Mouse (Mus musculus): ENCODE results near the gene Btbd8. TPM values are rescaled to one million over a fixed set of nuclear protein-coding genes. Genes with fewer than 3 reads are reported as not detected.

Btbd8 gene
- polyA plus RNA-seq, 1 experiment from 2014 or later: 4.9 TPM

GRCm38 (mm10) chr5:107431249-107431648 lies 6.5 kb upstream of the Btbd8 start, which contains the start of gene Lpcat2b:
Gene Lpcat2b (plus strand): TSS chr5:107431549.
- DNase-seq (ENCODE audit: low spot score): no peak
- Histone ChIP-seq H3K9me3 (no peaks in the 10 kb centered on the region), H3K36me3 (replicated peaks) (no peaks in the 10 kb centered on the region), H3K27ac (replicated peaks) (no peak within 1 kb of the TSS), H3K4me3 (no peak within 1 kb of the TSS), H3K27me3 (replicated peaks; ENCODE audit: low read depth, poor library complexity, severe bottlenecking) (no peaks in the 10 kb centered on the region), H3K4me1 (no peaks in the 10 kb centered on the region)
- WGBS: 80% methylated on average over 3 of the region's 3 CpGs

DNA sequence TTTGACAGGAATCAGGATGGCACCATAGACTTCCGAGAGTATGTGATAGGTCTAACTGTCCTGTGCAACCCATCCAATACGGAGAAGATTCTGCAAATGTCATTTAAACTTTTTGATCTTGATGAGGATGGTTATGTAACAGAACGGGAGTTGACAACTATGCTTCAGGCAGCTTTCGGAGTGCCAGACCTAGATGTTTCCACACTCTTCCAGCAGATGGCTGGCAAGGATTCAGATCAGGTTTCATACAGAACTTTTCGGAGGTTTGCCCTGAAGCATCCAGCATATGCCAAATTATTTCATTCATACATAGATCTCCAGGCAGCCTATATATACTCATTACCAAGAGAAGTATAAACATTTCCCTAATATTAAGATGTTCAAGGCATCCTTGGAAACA lies 3.8 kb upstream of the Btbd8 start:
- Histone ChIP-seq H3K9me3 (no peaks in the 10 kb centered on the region), H3K27ac (replicated peaks) (no peak overlapping the region), H3K4me3 (no peak overlapping the region), H3K4me1 (peaks cover 12% of the 10 kb centered on the region), H3K27me3 (replicated peaks; ENCODE audit: low read depth, poor library complexity, severe bottlenecking) (no peaks in the 10 kb centered on the region), H3K36me3 (replicated peaks) (no peaks in the 10 kb centered on the region)
- DNase-seq (ENCODE audit: low spot score): no peak
- whole genome bisulfite sequencing: 82% methylated on average over 5 of the region's 5 CpGs

GRCm38 (mm10) chr5:107436185-107436584 lies 1.6 kb upstream of the Btbd8 start:
- Histone ChIP-seq H3K36me3 (replicated peaks) (no peaks in the 10 kb centered on the region), H3K4me3 (no peak overlapping the region), H3K9me3 (no peaks in the 10 kb centered on the region), H3K4me1 (peaks cover 12% of the 10 kb centered on the region), H3K27ac (replicated peaks) (no peak overlapping the region), H3K27me3 (replicated peaks; ENCODE audit: low read depth, poor library complexity, severe bottlenecking) (no peaks in the 10 kb centered on the region)
- 85% methylated on average over 6 of the region's 6 CpGs for WGBS
- DNase-seq (ENCODE audit: low spot score): no peak

GRCm38 (mm10) chr5:107436587-107437209 lies 1.1 kb upstream of the Btbd8 start:
- peak overlapping the region; percentile 97 for H3K27ac ChIP-seq (replicated peaks)
- WGBS: 69% methylated on average over 6 of the region's 6 CpGs
- H3K9me3 ChIP-seq: no peaks in the 10 kb centered on the region
- H3K27me3 ChIP-seq (replicated peaks; ENCODE audit: low read depth, poor library complexity, severe bottlenecking): no peaks in the 10 kb centered on the region
- DNase-seq (ENCODE audit: low spot score): no peak
- H3K4me1 ChIP-seq: peaks cover 12% of the 10 kb centered on the region
- no peaks in the 10 kb centered on the region for H3K36me3 ChIP-seq (replicated peaks)
- 0 out of 2 replicates have a peak overlapping the region, but pooled peaks have one; percentile 90 for H3K4me3 ChIP-seq

GRCm38 (mm10) chr5:107438353-107438752 lies 556 bp downstream of the Btbd8 start:
- H3K27ac ChIP-seq (replicated peaks): peak overlapping the region; percentile 97
- H3K36me3 ChIP-seq (replicated peaks): no peaks in the 10 kb centered on the region
- 26% methylated on average over 7 of the region's 7 CpGs for WGBS
- peaks cover 12% of the 10 kb centered on the region for H3K4me1 ChIP-seq
- no peaks in the 10 kb centered on the region for H3K27me3 ChIP-seq (replicated peaks; ENCODE audit: low read depth, poor library complexity, severe bottlenecking)
- DNase-seq (ENCODE audit: low spot score): no peak
- peak overlapping the region; percentile 90 for H3K4me3 ChIP-seq
- H3K9me3 ChIP-seq: no peaks in the 10 kb centered on the region

DNA sequence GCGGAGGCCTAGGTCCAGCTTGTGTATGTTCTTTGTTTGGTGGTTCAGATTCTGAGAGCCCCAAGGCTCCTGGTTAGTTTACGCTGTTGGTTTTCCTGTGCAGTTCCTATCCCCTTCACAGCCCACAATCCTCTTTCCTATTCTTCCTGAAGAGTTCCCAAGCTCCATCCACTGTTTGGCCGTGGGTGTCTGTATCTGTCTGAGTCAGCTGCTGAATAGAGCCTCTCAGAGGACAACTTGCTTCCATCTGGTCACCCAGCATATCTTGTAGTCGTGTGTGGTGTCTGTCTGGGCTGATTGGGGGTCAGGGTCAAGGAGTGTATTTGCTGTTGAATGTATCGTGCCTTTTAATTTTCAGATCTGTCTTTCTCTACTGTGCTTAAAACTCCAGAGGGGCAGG lies 4.1 kb downstream of the Btbd8 start:
- H3K9me3 ChIP-seq: no peaks in the 10 kb centered on the region
- H3K4me1 ChIP-seq: peaks cover 11% of the 10 kb centered on the region
- WGBS: 82% methylated on average over 5 of the region's 5 CpGs
- H3K27ac ChIP-seq (replicated peaks): no peak overlapping the region
- H3K4me3 ChIP-seq: no peak overlapping the region
- H3K27me3 ChIP-seq (replicated peaks; ENCODE audit: low read depth, poor library complexity, severe bottlenecking): no peaks in the 10 kb centered on the region
- H3K36me3 ChIP-seq (replicated peaks): no peaks in the 10 kb centered on the region; the same call in 1 of the 2 replicates
- no peak for DNase-seq (ENCODE audit: low spot score)

- H3K4me3 ChIP-seq: no peak overlapping the region
- no peaks in the 10 kb centered on the region for H3K9me3 ChIP-seq
- DNase-seq (ENCODE audit: low spot score): no peak
- H3K27ac ChIP-seq (replicated peaks): no peak overlapping the region
- H3K4me1 ChIP-seq: no peaks in the 10 kb centered on the region
- 92% methylated on average over 4 of the region's 4 CpGs for WGBS
- no peaks in the 10 kb centered on the region; the same call in 1 of the 2 replicates for H3K36me3 ChIP-seq (replicated peaks)
- no peaks in the 10 kb centered on the region for H3K27me3 ChIP-seq (replicated peaks; ENCODE audit: low read depth, poor library complexity, severe bottlenecking)
Measured at GRCm38 (mm10) chr5:107444251-107444650, 6.5 kb downstream of the Btbd8 start.

DNA sequence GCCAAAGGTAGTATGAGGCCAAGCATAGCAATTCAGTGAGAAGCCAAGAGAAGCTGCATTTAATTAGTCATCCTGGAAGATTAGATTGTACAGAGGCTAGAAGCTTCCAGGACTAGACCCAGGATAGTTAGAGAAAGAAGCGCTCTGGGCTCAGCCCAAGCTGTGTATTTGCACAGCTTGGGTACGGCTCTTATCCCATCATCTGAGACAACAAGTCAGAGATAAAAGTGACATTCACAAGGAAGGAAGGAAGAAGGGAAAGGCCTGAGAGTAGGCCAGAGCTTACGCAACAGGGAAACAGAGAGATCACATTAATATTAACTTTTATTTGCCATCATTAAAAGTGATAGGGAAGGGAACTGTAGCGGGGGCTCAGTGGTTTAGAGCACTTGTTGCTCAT lies 10.2 kb downstream of the Btbd8 start:
- no peaks in the 10 kb centered on the region for H3K4me1 ChIP-seq
- H3K36me3 ChIP-seq (replicated peaks): no peaks in the 10 kb centered on the region; the same call in 1 of the 2 replicates

DNA sequence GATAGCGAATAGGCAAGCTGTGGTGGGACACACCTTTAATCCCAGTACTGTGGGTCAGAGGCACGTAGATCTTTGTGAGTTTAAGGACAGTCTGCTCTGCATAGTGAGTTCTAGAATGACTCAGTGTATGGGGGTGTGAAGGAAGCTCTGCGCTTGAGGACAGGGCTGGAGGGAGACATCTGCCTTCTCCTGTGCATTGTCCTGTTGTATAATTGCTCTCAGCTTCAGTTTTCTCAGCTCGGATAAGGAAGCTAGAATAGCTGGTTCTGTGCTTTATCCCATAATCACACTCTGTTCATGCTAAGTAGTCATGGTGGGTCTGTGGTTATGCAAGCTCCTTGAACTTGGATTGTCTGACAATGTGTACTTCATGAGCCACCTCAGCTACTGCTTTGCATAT lies 11.0 kb downstream of the Btbd8 start:
- no peak overlapping the region for H3K27ac ChIP-seq (replicated peaks)
- no peaks in the 10 kb centered on the region; the same call in none of the 2 replicates for H3K36me3 ChIP-seq (replicated peaks)
- H3K27me3 ChIP-seq (replicated peaks; ENCODE audit: low read depth, poor library complexity, severe bottlenecking): no peaks in the 10 kb centered on the region
- H3K4me3 ChIP-seq: no peak overlapping the region
- no peak for DNase-seq (ENCODE audit: low spot score)
- no peaks in the 10 kb centered on the region for H3K4me1 ChIP-seq
- WGBS: 90% methylated on average over 4 of the region's 4 CpGs
- H3K9me3 ChIP-seq: no peaks in the 10 kb centered on the region

More for the DNA sequence above, 10.2 kb downstream of the Btbd8 start:
- no peaks in the 10 kb centered on the region for H3K27me3 ChIP-seq (replicated peaks; ENCODE audit: low read depth, poor library complexity, severe bottlenecking)
- no peak overlapping the region for H3K4me3 ChIP-seq
- H3K27ac ChIP-seq (replicated peaks): no peak overlapping the region
- no peaks in the 10 kb centered on the region for H3K9me3 ChIP-seq
- DNase-seq (ENCODE audit: low spot score): no peak
- WGBS: 88% methylated on average over 4 of the region's 4 CpGs

DNA sequence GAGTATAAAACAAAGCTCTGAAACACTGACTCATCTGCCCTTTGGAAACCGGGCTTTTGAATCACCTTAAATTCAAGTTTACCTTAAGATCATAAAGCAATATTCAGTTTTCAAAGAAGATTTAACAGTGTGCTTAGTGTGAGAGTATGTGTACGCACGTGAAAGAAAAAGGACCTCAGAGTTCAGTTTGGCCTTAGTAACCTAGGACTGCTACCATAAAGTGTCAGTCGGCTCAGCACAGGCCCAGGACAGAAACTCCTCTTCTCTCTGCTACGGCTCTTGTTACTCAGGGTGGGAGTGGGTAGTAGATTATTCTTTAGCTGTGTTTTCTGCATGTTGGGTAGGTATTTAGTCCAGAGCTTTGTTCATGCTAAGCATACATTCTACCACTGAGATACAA lies 11.8 kb downstream of the Btbd8 start:
- 93% methylated on average over 5 of the region's 5 CpGs for WGBS
- Histone ChIP-seq H3K36me3 (replicated peaks) (no peaks in the 10 kb centered on the region; the same call in none of the 2 replicates), H3K4me3 (no peak overlapping the region), H3K27me3 (replicated peaks; ENCODE audit: low read depth, poor library complexity, severe bottlenecking) (no peaks in the 10 kb centered on the region), H3K9me3 (no peaks in the 10 kb centered on the region), H3K27ac (replicated peaks) (no peak overlapping the region), H3K4me1 (no peaks in the 10 kb centered on the region)
- no peak for DNase-seq (ENCODE audit: low spot score)

DNA sequence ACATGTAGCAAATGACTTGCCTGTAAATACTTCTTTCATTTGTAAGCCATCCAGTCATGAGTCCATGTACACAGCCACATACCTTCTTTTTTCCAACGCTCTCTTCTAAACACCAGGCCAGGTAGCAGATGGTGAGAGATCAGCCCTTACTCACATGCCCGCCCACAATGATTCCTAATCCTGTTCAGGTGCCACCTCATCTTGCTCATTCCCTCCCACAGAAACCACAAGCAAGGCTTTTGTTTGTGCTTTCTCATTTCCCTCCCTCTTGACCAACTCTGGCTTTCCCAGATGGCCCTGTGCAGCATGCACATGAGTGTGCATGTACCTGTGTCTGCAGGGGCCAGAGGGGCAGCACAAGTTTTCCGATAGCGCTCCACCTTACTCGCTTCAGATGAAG lies 12.5 kb downstream of the Btbd8 start:
- no peak overlapping the region for H3K4me3 ChIP-seq
- WGBS: 95% methylated on average over 5 of the region's 5 CpGs
- H3K36me3 ChIP-seq (replicated peaks): no peaks in the 10 kb centered on the region; the same call in none of the 2 replicates
- H3K9me3 ChIP-seq: no peaks in the 10 kb centered on the region
- H3K27me3 ChIP-seq (replicated peaks; ENCODE audit: low read depth, poor library complexity, severe bottlenecking): no peaks in the 10 kb centered on the region
- H3K4me1 ChIP-seq: no peaks in the 10 kb centered on the region
- no peak for DNase-seq (ENCODE audit: low spot score)
- no peak overlapping the region for H3K27ac ChIP-seq (replicated peaks)

- no peaks in the 10 kb centered on the region for H3K27me3 ChIP-seq (replicated peaks; ENCODE audit: low read depth, poor library complexity, severe bottlenecking)
- H3K4me1 ChIP-seq: peaks cover 7% of the 10 kb centered on the region
- 92% methylated on average over 4 of the region's 4 CpGs for WGBS
Measured at GRCm38 (mm10) chr5:107462147-107463076, 24.6 kb downstream of the Btbd8 start.

DNA sequence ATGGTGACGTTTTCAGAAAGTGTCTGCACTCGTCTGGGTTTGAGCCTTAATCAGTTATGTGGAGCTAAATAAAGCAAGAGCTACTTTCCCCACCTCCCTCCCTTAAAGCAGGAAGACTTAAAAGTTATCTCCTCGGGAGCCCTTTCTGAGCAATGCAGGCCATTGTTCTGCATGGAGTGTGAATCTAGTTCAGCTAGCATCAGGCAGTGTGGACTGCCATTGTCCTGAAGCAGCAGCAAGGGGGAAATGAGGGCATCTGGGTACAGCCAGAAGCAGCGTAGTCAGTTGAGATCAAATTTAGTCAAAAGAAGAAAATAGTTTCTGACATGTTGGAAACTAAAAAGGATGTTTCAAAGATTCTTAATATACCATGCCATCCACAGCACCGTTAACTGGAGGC lies 28.7 kb downstream of the Btbd8 start:
- Histone ChIP-seq H3K27ac (replicated peaks) (no peak overlapping the region), H3K4me3 (no peak overlapping the region), H3K4me1 (peaks cover 7% of the 10 kb centered on the region), H3K9me3 (no peaks in the 10 kb centered on the region), H3K36me3 (replicated peaks) (peaks cover 8% of the 10 kb centered on the region), H3K27me3 (replicated peaks; ENCODE audit: low read depth, poor library complexity, severe bottlenecking) (no peaks in the 10 kb centered on the region)
- DNase-seq (ENCODE audit: low spot score): no peak
- WGBS: 41% methylated on average over 5 of the region's 5 CpGs

More at GRCm38 (mm10) chr5:107462147-107463076, 24.6 kb downstream of the Btbd8 start:
- Histone ChIP-seq H3K36me3 (replicated peaks) (no peaks in the 10 kb centered on the region), H3K4me3 (no peak overlapping the region), H3K27ac (replicated peaks) (no peak overlapping the region), H3K9me3 (no peaks in the 10 kb centered on the region)
- DNase-seq (ENCODE audit: low spot score): no peak
